Mouse (Mus musculus) liver, embryonic 12.5 days (tissue): Measurements from ENCODE around the gene Arl5b. TPM values are rescaled to one million over a fixed set of nuclear protein-coding genes. Genes with fewer than 3 reads are reported as not detected.

Source experiments
- ATAC-seq: fragments of 200-750 bp; cut with Nextera tagmentation; 2 replicates; pipeline ENCODE4 v1.8.0; 2017; ENCODE audit warnings: moderate number of reproducible peaks, mild to moderate bottlenecking, moderate library complexity
- H3K27ac ChIP-seq: fragments of 300-500 bp; sonication (generic); 2 replicates; pipeline ENCODE4 v1.5.1; 2016; ENCODE audit warnings: mild to moderate bottlenecking
- H3K27me3 ChIP-seq: fragments of 300-500 bp; sonication (generic); replicated peaks from 2 replicates; pipeline ENCODE4 v1.6.1; 2016; ENCODE audit warnings: mild to moderate bottlenecking, moderate library complexity
- H3K36me3 ChIP-seq: fragments of 300-500 bp; sonication (generic); 2 replicates; pipeline ENCODE4 v1.6.1; 2016; ENCODE audit warnings: mild to moderate bottlenecking, moderate library complexity
- H3K4me1 ChIP-seq: fragments of 300-500 bp; sonication (generic); 2 replicates; pipeline ENCODE4 v1.6.1; 2016
- H3K4me2 ChIP-seq: fragments of 300-500 bp; sonication (generic); 2 replicates; pipeline ENCODE4 v1.6.1; 2016; ENCODE audit warnings: mild to moderate bottlenecking, moderate library complexity
- H3K4me3 ChIP-seq: fragments of 300-500 bp; sonication (generic); 2 replicates; pipeline ENCODE4 v1.5.1; 2016; ENCODE audit warnings: mild to moderate bottlenecking, moderate library complexity
- H3K9ac ChIP-seq: fragments of 300-500 bp; sonication (generic); 2 replicates; pipeline ENCODE4 v1.6.1; 2016; ENCODE audit warnings: mild to moderate bottlenecking, moderate library complexity
- H3K9me3 ChIP-seq: fragments of 300-500 bp; sonication (generic); replicated peaks from 2 replicates; pipeline ENCODE4 v1.6.1; 2016; ENCODE audit warnings: mild to moderate bottlenecking, moderate library complexity
- WGBS: fragments of 180-500 bp; shearing (Covaris S2); methylation state at CpG from one replicate; pipeline ENCODE4 v1.1.7; 2016; ENCODE audit not compliant: insufficient replicate concordance; 5-methylcytosine and 5-hydroxymethylcytosine counted together
- polyA plus RNA-seq: library from polyadenylated mRNA; unstranded; fragments of >200 nt; fragmentation: Nextera tagmentation; extraction: Ambion mirVana; gene quantifications from 2 replicates; pipeline ENCODE4 v1.2.1, GENCODE M21; 2016

Arl5b gene
- 8.2 and 9.6 TPM in 2 replicates for polyA plus RNA-seq

DNA sequence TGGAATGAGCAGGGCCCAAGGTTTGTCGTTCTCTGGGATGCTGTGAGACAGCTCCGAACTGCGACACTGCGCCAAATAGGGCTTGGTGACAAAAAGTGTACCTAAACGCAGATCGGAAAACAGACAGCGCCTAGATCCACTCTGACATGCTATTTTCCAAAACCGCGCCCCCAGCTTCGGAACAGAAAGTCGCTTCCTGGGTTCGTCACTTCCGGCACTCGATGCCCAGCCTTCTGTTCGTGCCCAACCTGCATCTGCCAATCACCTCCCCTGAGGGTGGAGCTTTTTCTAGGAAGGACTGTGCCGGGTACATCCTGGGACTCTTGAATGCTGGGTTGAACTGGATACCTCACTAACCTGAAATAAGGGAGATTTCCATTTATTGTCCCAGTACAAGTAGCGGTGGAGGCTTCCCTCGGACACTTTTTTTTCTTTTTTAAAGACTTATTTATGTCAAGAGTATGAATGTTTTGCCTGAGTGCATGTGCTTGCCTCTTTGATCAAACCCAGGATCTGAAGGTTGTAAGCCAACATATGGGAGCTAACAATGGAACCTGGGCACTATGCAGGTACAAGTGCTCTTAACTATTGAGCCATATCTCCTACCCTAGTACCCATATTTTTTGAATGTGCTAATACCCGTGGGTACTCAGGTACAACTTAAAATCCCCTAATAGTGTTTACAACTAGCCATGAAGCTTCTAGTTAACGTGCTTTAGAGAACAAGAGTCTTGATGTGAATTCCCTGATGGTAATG, at the start of gene Arl5b:
Arl5b (plus strand) TSS at position 279 of the 757 bp plus-strand sequence.
- ATAC-seq = peak; percentile 100
- Histone ChIP-seq H3K9me3 (no peaks in the 10 kb centered on the region), H3K27ac (peak within 1 kb of the TSS; percentile 81), H3K4me1 (peaks cover 19% of the 10 kb centered on the region), H3K4me3 (peak within 1 kb of the TSS; percentile 72), H3K36me3 (peaks cover 9% of the 10 kb centered on the region; the same call in 1 of the 2 replicates), H3K9ac (peak within 1 kb of the TSS; percentile 72), H3K27me3 (no peaks in the 10 kb centered on the region), H3K4me2 (peak within 1 kb of the TSS; percentile 70)
- 6% methylated on average over 20 of the region's 20 CpGs for WGBS

DNA sequence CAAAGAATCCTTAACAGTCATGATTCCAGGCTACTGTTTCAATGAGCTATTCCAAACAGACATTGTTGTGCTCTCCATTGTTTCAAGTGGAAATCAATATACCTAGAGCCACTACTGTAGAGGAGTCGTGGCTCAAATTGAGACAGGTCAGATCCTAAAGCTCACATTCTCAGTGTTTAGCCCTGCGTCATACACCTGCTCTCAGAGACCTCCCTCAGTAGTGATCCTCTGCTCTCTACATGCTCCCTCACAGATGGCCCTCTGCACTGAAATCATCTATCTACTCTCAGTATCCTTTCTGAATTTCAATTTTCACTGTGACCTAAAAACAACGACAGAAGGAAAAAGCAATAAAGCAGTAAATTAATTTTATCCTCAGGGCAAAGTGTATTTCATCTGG, 41.7 kb upstream of the Arl5b start:
- no peaks in the 10 kb centered on the region for H3K4me1 ChIP-seq
- no peaks in the 10 kb centered on the region for H3K27me3 ChIP-seq
- H3K4me3 ChIP-seq = no peak overlapping the region
- H3K27ac ChIP-seq = no peak overlapping the region
- peaks cover 12% of the 10 kb centered on the region for H3K36me3 ChIP-seq
- no peaks in the 10 kb centered on the region for H3K9me3 ChIP-seq
- H3K4me2 ChIP-seq = no peak overlapping the region
- no peak for ATAC-seq
- WGBS = 78% methylated on average over 3 of the region's 3 CpGs
- H3K9ac ChIP-seq = no peak overlapping the region

DNA sequence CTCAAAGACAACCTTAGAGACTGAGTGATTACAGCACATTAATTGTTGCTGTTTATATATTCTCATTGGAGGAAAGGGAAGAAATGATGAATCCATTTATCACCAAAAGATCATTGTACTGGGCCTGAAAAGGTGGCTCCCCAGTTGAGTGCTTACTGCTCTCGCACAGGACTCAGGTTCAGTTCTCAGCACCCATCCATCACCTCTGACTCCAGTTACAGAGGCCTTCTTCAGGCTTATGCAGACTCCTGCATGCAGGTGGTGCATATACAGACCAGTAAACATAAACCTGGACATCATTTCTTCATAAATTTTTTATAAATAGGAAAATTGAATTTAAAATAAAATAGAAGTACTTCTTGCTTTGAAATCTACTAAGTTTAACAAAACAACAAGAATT, 41.1 kb upstream of the Arl5b start:
- 75% methylated on average over 1 of the region's 1 CpGs for WGBS
- Histone ChIP-seq H3K36me3 (peaks cover 12% of the 10 kb centered on the region), H3K4me1 (no peaks in the 10 kb centered on the region), H3K4me2 (no peak overlapping the region), H3K27ac (no peak overlapping the region), H3K4me3 (no peak overlapping the region), H3K9ac (no peak overlapping the region), H3K27me3 (no peaks in the 10 kb centered on the region), H3K9me3 (no peaks in the 10 kb centered on the region)
- no peak for ATAC-seq

DNA sequence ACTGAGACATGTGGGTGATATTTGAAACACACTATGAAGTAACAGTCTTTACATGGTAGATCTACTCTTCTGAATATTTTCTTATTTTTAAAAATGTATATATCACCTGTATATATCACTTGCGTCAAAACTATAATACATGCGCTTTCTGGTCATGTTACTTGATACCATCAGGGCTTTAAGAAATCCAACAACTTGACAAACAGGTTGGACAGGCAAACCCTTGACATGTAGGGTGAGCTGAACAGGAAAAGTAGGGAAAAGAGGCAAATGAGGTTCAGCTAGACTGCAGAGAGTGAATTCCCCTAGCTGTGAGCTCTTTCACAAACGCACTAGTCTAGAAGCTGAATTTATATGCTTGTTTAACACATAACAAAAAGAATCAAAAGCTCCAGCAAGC, 22.4 kb upstream of the Arl5b start:
- no peaks in the 10 kb centered on the region for H3K4me1 ChIP-seq
- 80% methylated on average over 3 of the region's 3 CpGs for WGBS
- no peak overlapping the region for H3K9ac ChIP-seq
- H3K27me3 ChIP-seq = no peaks in the 10 kb centered on the region
- no peaks in the 10 kb centered on the region for H3K9me3 ChIP-seq
- no peak overlapping the region for H3K4me3 ChIP-seq
- no peak overlapping the region for H3K4me2 ChIP-seq
- peaks cover 14% of the 10 kb centered on the region for H3K36me3 ChIP-seq
- no peak overlapping the region for H3K27ac ChIP-seq
- no peak for ATAC-seq

DNA sequence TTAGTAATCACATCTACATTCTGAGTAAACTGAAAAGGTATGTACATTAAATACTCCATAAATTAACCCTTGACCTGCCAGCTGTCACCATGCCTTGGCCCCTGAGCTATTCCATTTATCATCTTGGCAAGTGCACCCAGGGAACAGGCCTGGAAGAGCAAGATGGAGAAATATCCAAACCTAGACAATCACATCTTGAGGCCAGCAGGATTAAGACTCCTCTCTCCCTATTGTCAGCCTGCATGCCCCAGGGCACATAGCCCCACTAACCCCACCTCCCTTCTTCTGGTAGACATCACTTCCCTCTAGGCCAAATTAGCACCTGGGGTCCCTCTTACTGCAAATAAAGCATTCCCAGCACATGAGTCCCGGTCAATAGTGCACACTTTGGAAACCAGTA, 21.4 kb upstream of the Arl5b start:
- Histone ChIP-seq H3K9ac (no peak overlapping the region), H3K4me1 (no peaks in the 10 kb centered on the region), H3K27ac (no peak overlapping the region), H3K4me3 (no peak overlapping the region), H3K27me3 (no peaks in the 10 kb centered on the region), H3K4me2 (no peak overlapping the region), H3K36me3 (peaks cover 14% of the 10 kb centered on the region), H3K9me3 (no peaks in the 10 kb centered on the region)
- WGBS = 76% methylated on average over 1 of the region's 1 CpGs
- ATAC-seq = no peak

DNA sequence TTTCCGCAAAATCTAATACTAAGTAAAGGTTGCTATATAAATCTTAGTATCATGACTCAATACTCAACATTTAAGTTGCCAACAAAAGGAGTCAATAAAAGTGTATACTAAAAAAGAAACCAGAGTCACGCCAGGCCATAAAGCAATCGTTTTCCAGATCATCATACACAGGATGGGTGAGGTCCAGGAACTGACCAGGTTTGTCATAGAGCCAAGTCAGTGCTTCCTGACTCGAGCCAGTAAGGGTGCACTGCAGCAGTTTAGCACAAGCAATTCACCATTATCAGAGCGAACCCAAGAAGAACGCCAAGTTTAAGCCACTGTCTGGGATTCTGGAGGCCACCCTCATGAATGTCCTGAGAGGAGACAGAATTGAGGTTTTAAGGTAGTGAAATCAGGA, 10.5 kb upstream of the Arl5b start:
- Histone ChIP-seq H3K27ac (no peak overlapping the region), H3K27me3 (no peaks in the 10 kb centered on the region), H3K36me3 (peaks cover 11% of the 10 kb centered on the region), H3K9ac (no peak overlapping the region), H3K4me1 (no peaks in the 10 kb centered on the region), H3K9me3 (no peaks in the 10 kb centered on the region), H3K4me2 (no peak overlapping the region), H3K4me3 (no peak overlapping the region)
- no peak for ATAC-seq
- WGBS = 75% methylated on average over 6 of the region's 6 CpGs

DNA sequence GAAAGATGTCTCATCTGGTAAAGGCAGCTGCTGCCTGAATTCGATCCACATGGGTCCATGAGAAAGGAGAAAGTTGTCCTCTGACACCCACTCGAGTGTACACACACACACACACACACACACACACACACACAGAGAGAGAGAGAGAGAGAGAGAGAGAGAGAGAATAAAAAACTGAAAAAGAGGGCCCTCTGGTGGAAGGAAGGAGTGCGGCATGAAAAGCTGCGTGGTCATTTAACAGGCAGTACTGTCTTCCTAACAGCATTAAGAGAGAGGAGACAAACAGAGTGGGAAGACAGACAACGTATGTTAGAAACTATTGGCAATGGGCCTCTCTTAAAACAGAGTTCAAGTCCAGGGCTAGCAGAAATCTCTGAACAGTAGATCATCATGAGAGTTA, 8.9 kb upstream of the Arl5b start:
- H3K27me3 ChIP-seq = no peaks in the 10 kb centered on the region
- H3K36me3 ChIP-seq = peaks cover 16% of the 10 kb centered on the region
- H3K9me3 ChIP-seq = no peaks in the 10 kb centered on the region
- ATAC-seq = no peak; the same call in 1 of the 2 replicates
- H3K4me2 ChIP-seq = no peak overlapping the region
- H3K4me1 ChIP-seq = no peaks in the 10 kb centered on the region
- no peak overlapping the region for H3K9ac ChIP-seq
- no peak overlapping the region for H3K27ac ChIP-seq
- H3K4me3 ChIP-seq = no peak overlapping the region
- WGBS = 54% methylated on average over 5 of the region's 5 CpGs

DNA sequence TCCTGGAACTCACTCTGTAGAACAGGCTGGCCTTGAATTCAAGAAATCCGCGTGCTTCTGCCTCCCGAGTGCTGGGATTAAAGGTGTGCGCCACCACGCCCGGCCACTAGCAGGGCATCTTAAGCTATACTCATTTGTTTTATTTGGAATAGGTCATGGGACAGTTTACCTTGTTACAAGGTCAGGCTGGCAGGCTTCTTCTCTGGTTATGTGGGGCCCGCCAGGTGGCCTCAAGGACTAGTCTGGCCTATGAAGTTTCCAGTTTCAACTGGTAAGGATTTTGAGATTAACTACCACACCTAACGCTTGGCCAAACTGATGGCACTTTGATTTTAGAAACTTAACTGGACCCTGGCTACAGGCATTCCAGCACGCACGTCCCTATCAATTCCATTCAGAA, 5.3 kb downstream of the Arl5b start:
- Histone ChIP-seq H3K36me3 (no peaks in the 10 kb centered on the region), H3K27me3 (no peaks in the 10 kb centered on the region), H3K4me2 (peak overlapping the region; percentile 71), H3K9ac (peak overlapping the region; percentile 91), H3K27ac (peak overlapping the region; percentile 77), H3K4me1 (peaks cover 30% of the 10 kb centered on the region), H3K4me3 (peak overlapping the region; percentile 93), H3K9me3 (no peaks in the 10 kb centered on the region)
- peak; percentile 14; the same call in 1 of the 2 replicates for ATAC-seq
- WGBS = 23% methylated on average over 10 of the region's 10 CpGs

DNA sequence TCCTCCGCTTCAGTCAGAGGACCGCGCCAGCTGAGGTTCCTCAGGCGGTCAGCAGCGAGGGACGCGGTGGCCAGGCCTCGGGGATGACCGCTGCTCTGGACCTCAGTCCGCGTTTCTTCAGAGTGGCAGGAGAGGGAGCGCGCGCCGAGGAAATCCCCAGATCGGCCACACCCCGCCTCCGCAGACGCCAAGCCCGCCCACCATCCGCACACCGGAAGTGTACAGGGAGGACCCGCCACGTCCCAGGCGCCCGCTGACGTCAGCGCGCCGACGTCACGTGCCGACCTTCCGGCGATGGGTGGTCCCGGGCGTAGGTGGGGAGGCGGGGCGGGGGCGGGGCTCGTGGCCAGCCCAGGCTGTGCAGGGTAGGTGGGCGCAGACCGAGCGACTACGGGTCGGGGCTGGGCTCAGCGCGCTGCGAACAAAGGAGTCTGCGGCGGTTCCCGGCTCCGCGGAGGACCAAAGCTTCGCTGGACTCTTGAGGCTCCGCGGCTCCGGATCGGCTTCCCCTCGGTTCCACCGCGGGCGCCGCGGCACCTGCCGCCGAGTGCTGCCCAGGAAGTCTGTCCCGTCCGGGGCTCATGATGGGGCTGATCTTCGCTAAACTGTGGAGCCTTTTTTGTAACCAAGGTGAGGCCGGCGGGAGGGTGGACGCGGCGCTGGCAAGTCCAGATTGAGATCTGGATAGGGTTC, 5.9 kb downstream of the Arl5b start, which contains the start of gene Nsun6:
Nsun6 (minus strand) TSS at position 125 of the 693 bp plus-strand sequence.
- peak within 1 kb of the TSS; percentile 91 for H3K9ac ChIP-seq
- no peaks in the 10 kb centered on the region for H3K36me3 ChIP-seq
- H3K27me3 ChIP-seq = no peaks in the 10 kb centered on the region
- H3K4me1 ChIP-seq = peaks cover 26% of the 10 kb centered on the region
- peak within 1 kb of the TSS; percentile 71 for H3K4me2 ChIP-seq
- ATAC-seq = peak; percentile 97
- H3K4me3 ChIP-seq = peak within 1 kb of the TSS; percentile 93
- H3K9me3 ChIP-seq = no peaks in the 10 kb centered on the region
- peak within 1 kb of the TSS; percentile 85 for H3K27ac ChIP-seq
- under 1% methylated on average over 75 of the region's 75 CpGs for WGBS

DNA sequence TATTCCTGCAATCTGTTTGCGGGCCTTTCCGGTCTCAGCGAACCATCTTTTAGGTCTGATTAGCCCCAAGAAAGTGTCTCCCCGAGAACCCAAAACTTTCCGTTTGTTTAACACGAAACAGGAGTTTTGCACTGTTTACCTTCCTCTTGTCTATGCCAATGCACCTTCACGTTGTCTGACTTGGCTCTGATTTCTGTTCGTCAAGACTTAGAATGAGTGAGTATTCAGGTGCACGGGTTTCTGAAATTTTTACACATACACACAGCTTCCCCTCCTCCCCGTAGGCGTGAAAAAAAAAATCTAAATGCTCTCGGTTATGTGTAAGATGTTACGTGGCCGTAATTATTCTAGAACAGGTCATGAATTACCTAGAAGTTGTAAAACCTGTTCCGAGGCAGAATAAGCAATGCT, 6.6 kb downstream of the Arl5b start:
- H3K9me3 ChIP-seq = no peaks in the 10 kb centered on the region
- peaks cover 26% of the 10 kb centered on the region for H3K4me1 ChIP-seq
- peak overlapping the region; percentile 93 for H3K4me3 ChIP-seq
- 2% methylated on average over 15 of the region's 15 CpGs for WGBS
- H3K27me3 ChIP-seq = no peaks in the 10 kb centered on the region
- ATAC-seq = no peak
- no peaks in the 10 kb centered on the region for H3K36me3 ChIP-seq
- peak overlapping the region; percentile 71 for H3K4me2 ChIP-seq
- peak overlapping the region; percentile 85 for H3K27ac ChIP-seq
- peak overlapping the region; percentile 91 for H3K9ac ChIP-seq

DNA sequence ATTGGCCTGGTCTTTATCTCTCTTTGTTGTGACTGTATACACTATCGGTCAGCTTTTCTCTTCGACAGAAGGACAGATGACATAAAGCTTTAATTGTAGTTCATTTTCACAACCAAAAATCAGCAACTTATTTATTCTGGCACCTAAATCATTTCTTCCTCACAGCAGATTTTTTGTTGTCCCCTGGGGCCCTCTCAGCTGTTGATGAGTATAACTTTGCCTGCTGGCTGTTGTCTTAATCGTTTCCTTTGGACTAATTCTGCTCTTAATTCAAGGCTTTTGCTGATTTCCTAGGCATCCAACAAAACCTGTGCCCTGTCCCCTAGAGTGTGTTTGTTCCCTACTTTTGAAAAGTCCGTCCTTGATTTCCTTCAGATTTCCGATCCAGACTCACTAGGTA, 9.0 kb downstream of the Arl5b start:
- no peaks in the 10 kb centered on the region for H3K9me3 ChIP-seq
- H3K4me1 ChIP-seq = peaks cover 26% of the 10 kb centered on the region
- 73% methylated on average over 5 of the region's 5 CpGs for WGBS
- H3K9ac ChIP-seq = no peak overlapping the region
- H3K27ac ChIP-seq = no peak overlapping the region
- H3K36me3 ChIP-seq = no peaks in the 10 kb centered on the region
- H3K27me3 ChIP-seq = no peaks in the 10 kb centered on the region
- no peak overlapping the region for H3K4me2 ChIP-seq
- ATAC-seq = no peak
- no peak overlapping the region for H3K4me3 ChIP-seq

DNA sequence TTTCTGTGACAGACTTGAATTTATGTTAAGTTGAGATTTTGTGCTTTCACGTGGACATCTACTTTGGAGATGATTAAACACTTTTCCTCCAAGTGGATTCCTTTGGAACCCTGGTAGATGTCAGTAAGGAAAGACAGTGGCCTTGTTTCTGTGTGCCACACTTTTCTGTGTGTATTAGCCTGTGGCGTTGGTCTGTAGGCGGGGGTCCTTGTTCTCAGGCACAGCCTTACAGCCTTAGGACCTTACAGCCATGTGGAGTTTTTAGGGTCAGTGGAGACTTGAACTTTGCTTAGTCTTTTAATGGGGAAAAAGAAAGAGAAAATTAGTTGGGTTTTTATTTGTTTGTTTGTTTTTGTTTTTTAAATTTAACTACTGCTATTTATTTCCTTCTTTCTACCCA, 11.7 kb downstream of the Arl5b start:
- WGBS = 83% methylated on average over 3 of the region's 3 CpGs
- no peak for ATAC-seq
- Histone ChIP-seq H3K36me3 (no peaks in the 10 kb centered on the region), H3K9me3 (no peaks in the 10 kb centered on the region), H3K9ac (no peak overlapping the region), H3K27ac (no peak overlapping the region), H3K27me3 (no peaks in the 10 kb centered on the region), H3K4me1 (peaks cover 18% of the 10 kb centered on the region), H3K4me2 (no peak overlapping the region), H3K4me3 (no peak overlapping the region)
